Mouse (Mus musculus) stomach, adult 2 months (tissue): ENCODE data around the gene Gm6482. TPM values are rescaled to one million over a fixed set of nuclear protein-coding genes. Genes with fewer than 3 reads are reported as not detected.

Source experiments
- polyA plus RNA-seq: library from polyadenylated mRNA; depleted of rRNA; stranded (reverse); fragments of >200 nt; gene quantifications from 2 replicates; pipeline ENCODE4 v1.2.3, GENCODE M21; 2012; rRNA removed

The Gm6482 gene
- not detected in 2 replicates for polyA plus RNA-seq

GRCm38 (mm10) chr14:41408181-41408580, at the start of gene Gm6482:
Gene Gm6482 (minus strand): TSS chr14:41408281.

DNA sequence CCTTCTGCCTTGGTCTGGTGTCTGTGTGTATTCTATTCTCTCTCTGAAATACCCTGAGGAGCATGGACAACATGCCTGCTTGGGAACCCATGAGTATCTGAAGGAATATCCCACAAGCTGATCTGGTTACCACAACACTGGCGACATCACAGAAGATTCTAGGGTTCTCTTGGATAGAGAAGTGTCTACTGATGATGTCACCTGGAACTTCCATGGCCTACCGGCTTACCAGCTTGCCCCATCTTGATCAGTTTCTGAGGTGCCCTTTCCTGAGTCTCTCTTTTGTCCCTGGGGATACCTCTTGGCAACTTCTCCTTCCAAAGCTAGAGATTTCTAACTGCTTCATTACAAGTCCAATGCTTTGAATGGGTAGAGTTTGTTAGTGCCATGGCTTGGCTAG, 45.3 kb upstream of the Gm6482 start, which contains the start of gene Gm7954:
Gene Gm7954, minus strand, starts transcription at position 101 of the 400 bp plus-strand sequence.

DNA sequence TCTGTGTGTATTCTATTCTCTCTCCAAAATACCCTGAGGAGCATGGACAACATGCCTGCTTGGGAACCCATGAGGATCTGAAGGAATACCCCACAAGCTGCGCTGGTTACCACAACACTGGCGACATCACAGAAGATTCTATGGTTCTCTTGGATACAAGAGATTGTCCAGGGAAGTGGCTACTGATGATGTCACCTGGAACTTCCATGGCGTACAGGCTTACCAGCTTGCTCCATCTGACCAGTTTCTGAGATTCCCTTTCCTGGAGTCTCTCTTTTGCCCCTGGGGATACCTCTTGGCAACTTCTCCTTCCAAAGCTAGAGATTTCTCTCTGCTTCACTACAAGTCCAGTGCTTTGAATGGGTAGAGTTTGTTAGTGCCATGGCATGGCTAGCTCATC, 21.8 kb downstream of the Gm6482 start, which contains the start of gene Gm7945:
Gene Gm7945, minus strand, starts transcription at position 101 of the 400 bp plus-strand sequence.

Other genes with a start within 250 kb of the Gm6482 start
- gene Sftpd, start 223.1 kb downstream of the Gm6482 start, polyA plus RNA-seq = 0.05 and 0.09 TPM in 2 replicates
- gene Gm2832, start 129.5 kb downstream of the Gm6482 start, polyA plus RNA-seq = not detected in 2 replicates
- not detected in 2 replicates for gene Gm5798, start 59.7 kb downstream of the Gm6482 start, polyA plus RNA-seq
- not detected in 2 replicates for gene Gm7945, start 21.9 kb downstream of the Gm6482 start, polyA plus RNA-seq
- not detected in 2 replicates for gene Gm7954, start 45.2 kb upstream of the Gm6482 start, polyA plus RNA-seq
- not detected in 2 replicates for gene Gm3486, start 81.2 kb upstream of the Gm6482 start, polyA plus RNA-seq
- gene Gm7970, start 147.3 kb upstream of the Gm6482 start, polyA plus RNA-seq = not detected in 2 replicates
- gene 1700049E17Rik2, start 164.9 kb upstream of the Gm6482 start, polyA plus RNA-seq = not detected in 2 replicates
- not detected in 2 replicates for gene Gm3072, start 216.3 kb upstream of the Gm6482 start, polyA plus RNA-seq
- gene Gm3676, start 238.2 kb upstream of the Gm6482 start, polyA plus RNA-seq = not detected in 2 replicates